Mouse (Mus musculus) G1E (cell line): Measurements from ENCODE around the gene Hspbp1. TPM values are rescaled to one million over a fixed set of nuclear protein-coding genes. Genes with fewer than 3 reads are reported as not detected.
A peak's percentile ranks its signal among the peaks of the same experiment; 100 is the strongest.

Experiments
- ATAC-seq: 2 replicates; pipeline ENCODE4 v1.8.0; 2016; ENCODE audit warnings: mild to moderate bottlenecking; ENCODE audit not compliant: insufficient number of reproducible peaks, poor library complexity, low FRiP score, severe bottlenecking; ENCODE audit errors: extremely low read depth
- DNase-seq: peaks from one replicate; pipeline ENCODE4 v3.0.0; 2012; ENCODE audit warnings: low spot score
- H3K27me3 ChIP-seq: 2 replicates; pipeline ENCODE4 v1.6.1; 2012; ENCODE audit warnings: mild to moderate bottlenecking, low read length, inconsistent platforms; ENCODE audit not compliant: insufficient read depth
- H3K36me3 ChIP-seq: replicated peaks from 2 replicates; pipeline ENCODE3; 2012; ENCODE audit warnings: mild to moderate bottlenecking, inconsistent platforms
- H3K4me1 ChIP-seq: 2 replicates; pipeline ENCODE4 v1.6.1; 2012; ENCODE audit warnings: low read depth, low read length, inconsistent platforms, mixed read lengths; ENCODE audit not compliant: insufficient read depth
- H3K4me3 ChIP-seq: 2 replicates; pipeline ENCODE4 v1.5.1; 2012; ENCODE audit warnings: low read depth, mild to moderate bottlenecking, inconsistent platforms, low read length, moderate library complexity, mixed read lengths
- H3K9me3 ChIP-seq: replicated peaks from 2 replicates; pipeline ENCODE4 v1.6.1; 2012; ENCODE audit warnings: inconsistent platforms
- CTCF ChIP-seq: IDR thresholded peaks from 2 replicates; pipeline ENCODE4 v1.5.1; 2012; ENCODE audit warnings: low read depth, low read length, inconsistent platforms, mixed read lengths
- GATA1 ChIP-seq: IDR thresholded peaks from 2 replicates; pipeline ENCODE4 v1.6.1; 2012; ENCODE audit warnings: borderline replicate concordance, low read length, inconsistent platforms, mixed read lengths
- GATA2 ChIP-seq: IDR thresholded peaks from 2 replicates; pipeline ENCODE4 v1.6.1; 2012; ENCODE audit warnings: low read depth, low read length, inconsistent platforms, borderline replicate concordance
- POLR2AphosphoS5 ChIP-seq: IDR thresholded peaks from 2 replicates; pipeline ENCODE4 v1.6.1; 2012; ENCODE audit warnings: low read depth, low read length, inconsistent platforms; ENCODE audit not compliant: insufficient replicate concordance
- TAL1 ChIP-seq: conservative IDR thresholded peaks from 2 replicates; pipeline ENCODE4 v1.6.1; 2012; ENCODE audit warnings: low read depth, low read length, inconsistent platforms, mixed read lengths
- polyA plus RNA-seq: library from polyadenylated mRNA; stranded (reverse); fragments of >175 nt; gene quantifications from 2 replicates; pipeline ENCODE4 v1.2.3, GENCODE M21; 2012
- total RNA-seq, 2 experiments: library from RNA; stranded (forward) in 1 of 2; stranded (reverse) in 1 of 2; fragments of 200-1000 nt in 1 of 2; fragments of >200 nt in 1 of 2; fragmentation: Nextera tagmentation in 1 of 2; gene quantifications; 2 replicates each; pipeline ENCODE4 v1.2.3; 2014 to 2017

The Hspbp1 gene
- total and polyA plus RNA-seq, 3 experiments, result 26.5 to 124 (median 55.3) TPM

DNA sequence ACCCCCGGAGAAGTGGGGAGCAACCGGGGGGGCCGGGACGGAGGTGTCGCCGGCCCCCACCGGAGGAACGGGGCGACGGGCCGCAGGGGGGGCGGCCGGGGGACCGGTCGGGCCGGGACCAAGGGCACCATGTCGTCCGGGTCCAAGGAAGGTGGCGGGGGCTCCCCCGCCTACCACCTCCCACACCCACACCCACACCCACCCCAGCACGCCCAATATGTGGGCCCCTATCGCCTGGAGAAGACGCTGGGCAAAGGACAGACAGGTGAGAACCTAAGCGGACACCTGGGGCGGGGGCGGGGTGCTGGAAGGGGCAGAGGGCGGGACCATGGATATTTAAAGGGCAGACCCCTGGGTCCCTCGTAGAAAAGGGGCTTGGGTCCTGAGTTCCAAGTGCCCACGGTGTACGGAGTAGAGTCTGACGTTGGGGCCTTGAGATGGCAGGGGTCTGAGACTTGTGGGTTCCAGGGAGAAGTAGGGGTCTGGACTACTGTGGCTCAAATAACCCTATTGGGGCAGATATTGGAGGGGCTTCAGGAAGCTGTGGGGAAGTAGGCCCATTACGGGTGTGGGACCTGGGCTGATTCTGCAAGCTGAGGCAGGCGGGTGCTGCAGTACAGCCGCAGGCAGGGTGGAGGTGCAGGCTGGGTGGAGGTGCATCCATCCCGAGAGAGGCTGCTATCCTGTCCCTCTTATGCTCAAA, 6.2 kb upstream of the Hspbp1 start:
- peaks cover 31% of the 10 kb centered on the region for H3K27me3 ChIP-seq
- no peak for ATAC-seq
- no peak for DNase-seq

DNA sequence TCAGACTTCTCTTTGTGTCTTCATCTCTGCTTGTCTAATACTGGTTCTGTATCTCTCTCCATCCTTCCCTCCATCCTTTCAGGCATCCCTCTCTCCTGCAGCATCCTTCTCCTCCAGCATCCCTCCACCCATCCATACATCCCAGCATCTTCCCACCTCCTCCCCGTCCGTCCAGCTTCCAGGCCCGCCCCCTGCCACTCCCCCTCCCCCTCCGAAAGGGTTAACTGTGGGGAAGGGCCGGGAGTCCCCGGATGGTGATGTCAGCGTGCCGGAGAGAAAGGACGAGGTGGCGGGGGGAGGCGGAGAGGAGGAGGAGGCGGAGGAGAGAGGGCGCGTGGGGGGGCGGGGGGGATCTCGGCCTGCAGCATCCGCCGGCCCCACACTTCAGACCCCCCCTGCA, 5.5 kb upstream of the Hspbp1 start, which contains the start of gene Brsk1:
Brsk1 (plus strand) TSS at position 218 of the 400 bp plus-strand sequence.
- Histone ChIP-seq H3K4me3 (no peak within 1 kb of the TSS), H3K9me3 (no peaks in the 10 kb centered on the region), H3K36me3 (no peaks in the 10 kb centered on the region), H3K27me3 (peaks cover 31% of the 10 kb centered on the region), H3K4me1 (peaks cover 3% of the 10 kb centered on the region)
- ATAC-seq (no peak), DNase-seq (no peak)
- TF ChIP-seq GATA2 (no peak), POLR2AphosphoS5 (no peak), CTCF (no peak), GATA1 (no peak), TAL1 (no peak)

More for the DNA sequence above, 6.2 kb upstream of the Hspbp1 start:
- H3K36me3 ChIP-seq, result no peaks in the 10 kb centered on the region
- no peak for TF ChIP-seq TAL1
- no peak for TF ChIP-seq CTCF
- TF ChIP-seq GATA2, result no peak
- no peak for TF ChIP-seq GATA1
- TF ChIP-seq POLR2AphosphoS5, result no peak
- peaks cover 1% of the 10 kb centered on the region; the same call in 1 of the 2 replicates for H3K4me1 ChIP-seq
- H3K9me3 ChIP-seq, result no peaks in the 10 kb centered on the region
- no peak overlapping the region for H3K4me3 ChIP-seq

GRCm38 (mm10) chr7:4684203-4684602, 665 bp downstream of the Hspbp1 start:
- H3K36me3 ChIP-seq, result peaks cover 35% of the 10 kb centered on the region
- no peak for TF ChIP-seq GATA2
- no peak for TF ChIP-seq GATA1
- TF ChIP-seq CTCF, result no peak
- no peak for TF ChIP-seq TAL1
- peaks cover 31% of the 10 kb centered on the region for H3K4me1 ChIP-seq
- ATAC-seq (no peak), DNase-seq (peak; percentile 9)
- H3K9me3 ChIP-seq, result no peaks in the 10 kb centered on the region
- peak overlapping the region; percentile 86 for H3K4me3 ChIP-seq
- peaks cover under 1% of the 10 kb centered on the region; the same call in 1 of the 2 replicates for H3K27me3 ChIP-seq

DNA sequence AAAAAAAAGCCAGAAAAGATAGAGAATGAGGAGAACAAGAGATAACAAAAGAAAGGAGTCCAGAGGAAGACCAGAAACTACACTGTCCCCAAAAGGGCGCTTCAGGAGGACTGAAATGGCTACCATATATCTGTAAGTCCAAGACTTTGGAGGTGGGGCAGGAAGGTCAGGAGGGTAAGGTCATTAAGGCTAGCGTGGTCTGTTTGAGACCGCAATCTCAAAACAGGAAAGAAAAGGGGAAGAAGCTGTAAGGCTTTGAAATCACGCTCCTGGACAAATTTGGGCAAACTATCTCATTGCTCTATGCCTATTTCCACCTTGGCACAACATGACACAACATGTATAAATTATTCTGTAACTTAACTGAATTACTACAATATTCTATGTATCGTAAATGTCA, 1.6 kb downstream of the Hspbp1 start:
- ATAC-seq, result no peak
- TF ChIP-seq GATA1, result no peak
- no peak for TF ChIP-seq TAL1
- TF ChIP-seq CTCF, result no peak
- no peak for TF ChIP-seq GATA2
- no peak for TF ChIP-seq POLR2AphosphoS5
- DNase-seq, result no peak
- Histone ChIP-seq H3K36me3 (peaks cover 40% of the 10 kb centered on the region), H3K4me1 (peaks cover 31% of the 10 kb centered on the region), H3K27me3 (no peaks in the 10 kb centered on the region), H3K9me3 (no peaks in the 10 kb centered on the region), H3K4me3 (no peak overlapping the region; the same call in 1 of the 2 replicates)

DNA sequence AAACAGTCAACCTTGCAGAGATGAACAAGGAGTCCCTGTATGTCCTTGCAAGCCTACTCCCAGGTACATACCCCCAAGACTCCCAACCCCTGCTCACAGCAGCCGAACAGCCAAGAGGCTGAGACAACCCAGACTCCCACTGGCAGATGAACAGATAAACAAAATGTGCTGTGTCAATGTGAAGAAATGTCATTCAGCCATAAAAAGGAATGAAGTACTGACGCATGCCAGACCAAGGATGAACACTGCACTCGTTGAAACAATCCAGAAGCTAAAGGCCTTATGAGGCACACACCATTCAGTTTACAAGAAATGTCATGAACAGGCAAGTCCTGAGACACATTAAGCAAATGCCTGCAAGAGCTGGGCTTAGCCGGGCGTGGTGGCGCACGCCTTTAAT, 9.7 kb downstream of the Hspbp1 start:
- Histone ChIP-seq H3K9me3 (no peaks in the 10 kb centered on the region), H3K4me3 (no peak overlapping the region), H3K36me3 (peaks cover 89% of the 10 kb centered on the region), H3K4me1 (peaks cover 46% of the 10 kb centered on the region), H3K27me3 (no peaks in the 10 kb centered on the region)
- ATAC-seq (no peak), DNase-seq (no peak)
- TF ChIP-seq GATA1, result no peak
- TF ChIP-seq CTCF, result no peak
- no peak for TF ChIP-seq POLR2AphosphoS5
- TF ChIP-seq GATA2, result no peak
- TF ChIP-seq TAL1, result no peak

DNA sequence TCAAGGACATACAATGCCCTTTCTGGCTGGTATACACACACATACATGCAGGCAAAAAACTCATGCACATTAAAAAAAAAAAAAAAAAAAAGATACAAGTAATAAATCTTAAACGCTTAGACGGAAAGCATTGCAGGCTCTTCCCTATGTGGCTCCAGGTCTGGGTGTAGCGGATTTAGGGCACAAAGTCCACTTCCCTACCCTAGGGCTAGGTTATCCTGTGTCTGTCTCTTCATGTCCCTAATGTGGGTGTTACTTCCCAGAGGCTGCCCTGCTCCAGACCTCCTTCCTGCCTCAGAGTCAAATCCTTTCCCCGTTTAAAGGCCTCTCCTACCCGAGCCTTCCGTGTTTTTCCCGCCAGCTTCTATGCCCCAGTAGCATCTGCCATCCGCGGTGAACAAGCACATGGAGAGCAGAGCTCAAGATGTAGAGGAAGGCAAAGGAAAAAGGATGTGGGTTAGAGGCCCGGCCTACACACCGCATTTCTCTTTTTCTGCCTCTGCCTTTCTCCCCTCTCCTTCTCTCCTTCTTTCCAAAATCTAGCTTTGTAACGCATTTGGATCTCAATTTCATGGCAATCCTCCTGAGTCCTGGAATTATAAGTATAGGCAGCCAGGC, 10.6 kb downstream of the Hspbp1 start:
- Histone ChIP-seq H3K27me3 (no peaks in the 10 kb centered on the region), H3K36me3 (peaks cover 90% of the 10 kb centered on the region), H3K9me3 (no peaks in the 10 kb centered on the region), H3K4me1 (peaks cover 53% of the 10 kb centered on the region), H3K4me3 (no peak overlapping the region)
- DNase-seq, result no peak
- ATAC-seq, result no peak
- TF ChIP-seq TAL1, result no peak
- TF ChIP-seq GATA1, result no peak
- TF ChIP-seq CTCF, result no peak
- no peak for TF ChIP-seq GATA2
- no peak for TF ChIP-seq POLR2AphosphoS5
